Mouse (Mus musculus) urinary bladder, postnatal 0 days (tissue): ENCODE measurements around the gene Pqbp1. TPM values are rescaled to one million over a fixed set of nuclear protein-coding genes. Genes with fewer than 3 reads are reported as not detected.

Experiments
- polyA plus RNA-seq: library from polyadenylated mRNA; unstranded; fragments of >200 nt; fragmentation: Nextera tagmentation; extraction: Ambion mirVana; gene quantifications from 2 replicates; pipeline ENCODE4 v1.2.1, GENCODE M21; 2015

The Pqbp1 gene
- polyA plus RNA-seq, result 64.1 and 69.9 TPM in 2 replicates

DNA sequence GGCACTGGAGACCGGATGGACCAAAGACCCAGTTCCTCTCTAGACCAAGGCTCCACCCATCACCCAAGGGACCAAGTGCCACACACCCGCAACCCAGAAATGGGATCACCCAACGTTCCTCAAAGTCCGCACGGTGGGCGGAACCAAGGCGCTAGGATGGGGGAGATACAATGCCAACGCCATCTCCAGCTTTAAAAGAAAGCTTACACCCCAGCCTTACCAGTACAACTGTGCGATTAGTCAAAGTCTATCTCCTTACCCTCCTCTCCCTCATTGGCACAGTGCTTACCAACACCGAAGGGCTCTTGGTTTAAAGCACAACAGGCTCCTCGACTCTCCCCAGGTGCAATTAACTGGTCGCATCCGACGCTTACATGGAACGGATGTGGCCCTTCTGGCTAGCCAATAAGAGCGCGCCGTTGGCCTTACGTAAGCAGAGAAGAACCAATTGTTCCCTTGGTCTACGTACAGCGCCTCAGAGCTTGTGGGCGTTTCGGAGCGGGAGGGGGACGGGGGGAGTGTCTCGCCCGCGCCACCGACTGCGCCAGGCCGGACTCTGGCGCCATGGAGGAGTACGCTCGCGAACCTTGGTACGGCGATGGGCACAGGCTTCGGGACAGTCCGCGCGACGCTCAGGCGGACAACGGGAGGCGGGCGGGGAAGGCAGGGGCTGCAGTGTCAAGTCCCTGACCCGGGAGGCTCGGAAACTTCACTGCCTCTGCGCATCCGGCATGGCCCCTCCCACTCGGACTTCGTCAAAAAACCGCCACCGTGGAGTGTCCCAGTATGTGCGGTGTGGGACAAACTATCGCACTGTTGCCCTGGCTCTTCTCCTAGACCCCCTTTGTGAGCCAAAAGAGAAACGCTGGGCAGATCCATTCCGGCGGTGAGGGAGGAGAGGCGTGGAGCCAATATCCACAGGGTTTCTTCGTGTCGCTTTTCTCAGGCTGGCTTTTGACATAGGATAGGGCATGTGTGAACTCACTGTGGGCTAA is at the start of gene Pqbp1, which contains the start of gene Timm17b:
Gene Pqbp1 (minus strand): TSS at position 390 of the 995 bp plus-strand sequence.
Gene Timm17b (plus strand): TSS at position 478 of the 995 bp plus-strand sequence.

GRCm38 (mm10) chrX:7947108-7947899 is 48.2 kb upstream of the Pqbp1 start, which contains the start of gene Hdac6:
Hdac6 (minus strand) TSS chrX:7947889.

GRCm38 (mm10) chrX:7928270-7928790 is 29.3 kb upstream of the Pqbp1 start, which contains the start of gene Eras:
Eras (minus strand) TSS chrX:7928607.

DNA sequence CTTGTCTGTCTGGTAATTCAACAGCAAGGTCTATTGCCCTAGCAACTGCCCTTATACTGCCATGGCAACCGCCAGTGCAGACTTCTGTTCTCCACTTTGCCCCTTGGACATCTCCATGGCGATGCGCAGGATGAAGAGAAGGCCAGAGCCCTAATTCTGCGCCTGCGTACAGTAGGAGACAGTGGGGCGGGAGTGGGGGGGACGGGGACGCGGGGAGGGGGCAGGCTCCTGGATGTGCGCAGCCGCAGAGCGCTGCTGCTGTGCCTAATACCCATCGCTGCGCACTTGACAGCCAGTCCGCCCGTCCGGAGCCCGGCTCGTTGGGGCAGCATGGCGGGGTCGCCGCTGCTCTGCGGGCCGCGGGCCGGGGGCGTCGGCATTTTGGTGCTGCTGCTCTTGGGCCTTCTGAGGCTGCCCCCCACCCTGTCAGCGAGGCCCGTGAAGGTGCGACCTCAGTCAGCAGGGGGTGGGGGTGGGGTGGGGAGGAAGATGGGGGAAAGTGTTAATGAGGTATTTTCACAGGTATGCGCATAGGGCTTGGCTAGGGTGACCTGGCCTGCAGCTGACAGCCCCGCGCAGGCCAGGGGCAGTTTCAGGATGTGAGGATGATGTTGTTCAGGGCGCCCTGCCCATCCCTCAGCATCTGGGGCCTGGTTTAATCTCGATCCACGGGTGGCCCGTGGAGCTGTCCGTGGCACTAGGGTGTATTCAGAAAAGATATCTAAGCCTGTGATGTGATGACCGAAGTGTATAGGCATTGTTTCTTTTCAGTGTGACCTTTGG is 20.7 kb upstream of the Pqbp1 start, which contains the start of gene Pcsk1n:
Gene Pcsk1n (plus strand): TSS at position 222 of the 783 bp plus-strand sequence.

GRCm38 (mm10) chrX:7909242-7909641 is 10.2 kb upstream of the Pqbp1 start, which contains the start of gene Gm10490:
Gm10490 (plus strand) TSS chrX:7909542.

GRCm38 (mm10) chrX:7907735-7908134 is 8.7 kb upstream of the Pqbp1 start, which contains the start of gene Gm10491:
Gm10491 (minus strand) TSS chrX:7907835.

GRCm38 (mm10) chrX:7883841-7884567 is 15.1 kb downstream of the Pqbp1 start, which contains the start of gene Slc35a2:
Slc35a2 (plus strand) TSS chrX:7884028.

DNA sequence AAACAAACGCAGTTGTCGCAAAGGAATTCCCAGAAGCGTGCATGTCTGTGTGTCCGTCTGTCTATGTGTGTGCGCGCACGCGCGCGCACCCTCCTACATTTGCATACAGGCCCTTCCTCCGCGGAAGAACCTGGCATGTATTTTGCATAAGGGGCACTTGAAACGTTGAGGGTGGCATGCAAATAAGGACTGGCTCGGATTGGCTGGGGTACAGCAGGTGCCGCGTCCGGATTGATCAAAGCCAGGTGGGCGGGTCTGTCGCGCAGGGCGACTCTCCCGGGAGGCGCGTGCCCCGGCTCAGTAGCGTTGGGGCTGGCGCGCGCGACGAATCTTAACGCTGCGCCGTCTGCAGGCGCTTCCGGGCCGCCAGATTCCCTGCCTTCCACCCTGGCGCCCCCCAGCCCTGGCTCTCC is 21.1 kb downstream of the Pqbp1 start, which contains the start of gene Pim2:
Gene Pim2 (plus strand): TSS at position 256 of the 413 bp plus-strand sequence.

Other genes starting within 250 kb of the Pqbp1 start
- 6.8 and 7.8 TPM in 2 replicates for gene Prickle3, start 242.0 kb downstream of the Pqbp1 start, polyA plus RNA-seq
- gene Plp2, start 227.9 kb downstream of the Pqbp1 start, polyA plus RNA-seq, result 303 and 319 TPM in 2 replicates
- gene Magix, start 218.0 kb downstream of the Pqbp1 start, polyA plus RNA-seq, result 0.47 and 0.53 TPM in 2 replicates
- gene Gpkow, start 202.1 kb downstream of the Pqbp1 start, polyA plus RNA-seq, result 19.2 and 20.6 TPM in 2 replicates
- gene Wdr45, start 184.9 kb downstream of the Pqbp1 start, polyA plus RNA-seq, result 23.7 and 30.3 TPM in 2 replicates
- gene Gm45208, start 177.0 kb downstream of the Pqbp1 start, polyA plus RNA-seq, result 0.61 TPM in 1 of 2 replicates, not detected in the other
- 38.2 and 41.3 TPM in 2 replicates for gene Praf2, start 170.8 kb downstream of the Pqbp1 start, polyA plus RNA-seq
- gene Ccdc120, start 148.4 kb downstream of the Pqbp1 start, polyA plus RNA-seq, result 9.0 and 10.0 TPM in 2 replicates
- gene Tfe3, start 136.7 kb downstream of the Pqbp1 start, polyA plus RNA-seq, result 21.3 and 23.4 TPM in 2 replicates
- gene Gripap1, start 109.5 kb downstream of the Pqbp1 start, polyA plus RNA-seq, result 19.2 and 23.6 TPM in 2 replicates
- 0.98 and 1.4 TPM in 2 replicates for gene Kcnd1, start 77.0 kb downstream of the Pqbp1 start, polyA plus RNA-seq
- 23.4 and 24.7 TPM in 2 replicates for gene Otud5, start 57.9 kb downstream of the Pqbp1 start, polyA plus RNA-seq
- 4.7 and 5.1 TPM in 2 replicates for gene Pim2, start 21.0 kb downstream of the Pqbp1 start, polyA plus RNA-seq
- gene Slc35a2, start 15.2 kb downstream of the Pqbp1 start, polyA plus RNA-seq, result 33.6 and 37.9 TPM in 2 replicates
- gene Timm17b, start 88 bp upstream of the Pqbp1 start, polyA plus RNA-seq, result 98.1 and 101 TPM in 2 replicates
- not detected in 2 replicates for gene Gm10491, start 8.6 kb upstream of the Pqbp1 start, polyA plus RNA-seq
- gene Gm10490, start 10.3 kb upstream of the Pqbp1 start, polyA plus RNA-seq, result not detected in 2 replicates
- 0.71 and 0.74 TPM in 2 replicates for gene Pcsk1n, start 20.6 kb upstream of the Pqbp1 start, polyA plus RNA-seq
- not detected in 2 replicates for gene Eras, start 29.3 kb upstream of the Pqbp1 start, polyA plus RNA-seq
- 9.2 and 9.7 TPM in 2 replicates for gene Hdac6, start 48.6 kb upstream of the Pqbp1 start, polyA plus RNA-seq
- gene Gata1, start 78.8 kb upstream of the Pqbp1 start, polyA plus RNA-seq, result 0.19 and 0.42 TPM in 2 replicates
- not detected in 2 replicates for gene Glod5, start 119.2 kb upstream of the Pqbp1 start, polyA plus RNA-seq
- 13.4 and 15.2 TPM in 2 replicates for gene Suv39h1, start 175.5 kb upstream of the Pqbp1 start, polyA plus RNA-seq
- gene Was, start 191.2 kb upstream of the Pqbp1 start, polyA plus RNA-seq, result 0.46 and 0.93 TPM in 2 replicates
- 20.9 and 21.7 TPM in 2 replicates for gene Wdr13, start 233.6 kb upstream of the Pqbp1 start, polyA plus RNA-seq
- 526 and 612 TPM in 2 replicates for gene Rbm3, start 246.6 kb upstream of the Pqbp1 start, polyA plus RNA-seq